Mouse (Mus musculus) cerebellum, adult 2 months (tissue): ENCODE measurements at regions not wholly inside any gene's neighbourhood (a gene's known extent, or its start where the extent isn't known, plus 50 kb on each side); places are given as distances from the start of the nearest gene placed in this dataset.

Experiments
- CTCF ChIP-seq: fragments of 200-500 bp; IDR thresholded peaks from 2 replicates; pipeline ENCODE4 v1.5.1; 2011; ENCODE audit warnings: low read depth, mild to moderate bottlenecking, control low read depth, low read length, moderate library complexity, borderline replicate concordance; ENCODE audit not compliant: insufficient read depth
- POLR2A ChIP-seq: fragments of 200-500 bp; IDR thresholded peaks from 2 replicates; pipeline ENCODE4 v1.6.1; 2011; ENCODE audit warnings: low read length, control low read depth, borderline replicate concordance; ENCODE audit not compliant: insufficient read depth

DNA sequence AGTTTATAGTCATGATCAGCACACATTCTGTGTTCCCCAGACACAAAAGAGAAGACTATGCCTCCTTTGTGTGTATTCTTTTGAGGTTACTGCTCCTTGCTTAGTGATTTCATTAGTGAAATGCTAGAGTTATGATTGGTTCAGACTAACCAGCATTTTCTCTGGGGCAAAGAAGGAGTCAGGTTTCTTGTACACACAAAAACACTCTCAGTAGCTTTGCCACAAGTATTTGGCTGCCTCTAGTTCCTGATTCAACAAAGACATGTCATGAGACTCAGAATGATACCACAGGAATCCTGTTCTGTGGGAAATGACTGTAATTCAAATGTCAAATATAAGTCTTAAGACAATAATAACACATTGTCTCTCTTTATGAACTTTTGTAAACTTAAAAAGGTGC is 86.9 kb downstream of the Alx1 start:
- no peak for TF ChIP-seq CTCF
- TF ChIP-seq POLR2A = no peak
